Mouse (Mus musculus) layer of hippocampus, postnatal 10 days (tissue): ENCODE measurements at regions not wholly inside any gene's neighbourhood (a gene's known extent, or its start where the extent isn't known, plus 50 kb on each side); places are given as distances from the start of the nearest gene placed in this dataset.

Experiments
- DNase-seq, 2 experiments: peaks; one replicate each; pipeline ENCODE4 v3.0.0; 2021; ENCODE audit warnings: low spot score in 2 of 2

DNA sequence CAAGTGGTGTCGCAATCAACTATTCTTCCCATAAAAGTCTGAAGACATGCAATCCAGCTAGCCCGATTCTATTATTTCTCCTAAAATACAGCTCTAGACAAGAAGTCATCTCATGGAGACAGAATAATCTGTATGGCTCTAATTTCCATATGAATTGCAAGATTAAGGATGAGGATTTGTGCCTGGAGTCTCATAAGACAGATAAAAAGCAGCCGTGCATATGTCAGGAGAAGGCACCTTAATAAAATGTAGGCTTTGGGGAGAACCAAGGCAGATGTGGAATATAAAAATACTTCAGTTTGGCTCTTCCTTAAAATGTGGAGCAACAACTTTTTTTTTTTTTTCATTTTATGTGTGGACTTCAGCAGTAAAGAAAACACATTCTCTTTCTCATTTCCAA is 876.8 kb downstream of the Hace1 start:
- no peak for DNase-seq

- DNase-seq, result peak in 1 of 2 experiments; percentile 16
Measured at GRCm38 (mm10) chr10:46458686-46459085, 881.1 kb downstream of the Hace1 start.

- DNase-seq, result no peak
Measured at GRCm38 (mm10) chr10:46483656-46484055, 906.0 kb downstream of the Hace1 start.
